ENCODE assay signal across 15 mouse cellular contexts in the genomic region with DNA sequence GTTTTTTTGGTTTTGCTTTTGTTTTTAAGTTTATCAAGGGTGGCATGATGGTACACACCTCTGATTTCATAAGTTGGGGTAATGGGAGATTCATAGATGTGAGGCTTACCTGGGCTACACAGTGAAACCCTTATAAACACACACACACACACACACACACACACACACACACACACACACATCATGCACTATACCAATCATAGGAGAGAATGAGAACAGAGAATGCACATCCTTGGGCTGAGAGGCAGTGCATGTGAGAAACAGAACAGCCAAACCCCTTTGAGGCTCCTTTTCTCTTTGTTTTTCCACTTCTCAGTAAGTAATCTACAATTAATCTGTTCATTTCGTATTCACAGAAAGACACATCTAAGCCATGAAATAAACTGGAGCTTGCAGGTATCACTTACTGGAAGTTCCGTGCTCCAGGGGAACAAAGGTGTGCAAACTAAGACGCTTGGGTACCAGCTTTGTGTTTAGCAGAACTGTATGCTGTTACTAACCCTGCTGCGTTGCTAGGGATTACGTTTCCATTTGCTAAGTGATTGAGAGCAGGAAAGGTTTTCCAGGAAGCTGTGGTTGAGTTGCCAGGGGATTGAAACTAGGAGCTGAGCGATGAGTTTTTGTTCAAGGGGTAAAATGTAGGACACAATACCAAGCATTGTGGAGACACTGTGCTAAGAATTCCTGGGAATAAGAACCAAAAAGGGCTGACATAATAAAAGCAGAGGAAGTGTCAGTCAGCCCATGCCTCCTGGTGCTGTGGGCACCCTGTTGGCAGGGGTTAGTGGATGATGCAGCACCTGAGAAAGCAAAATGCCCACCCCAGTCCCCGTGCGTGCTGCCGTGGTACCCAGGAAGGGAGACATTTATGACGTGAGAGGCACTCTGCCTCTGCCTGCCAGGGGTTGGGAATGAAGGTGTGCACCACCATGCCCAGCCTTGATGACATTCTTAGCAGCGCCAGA. TPM values are rescaled to one million over a fixed set of nuclear protein-coding genes. Genes with fewer than 3 reads are reported as not detected.
A peak's percentile ranks its signal among the peaks of the same experiment; 100 is the strongest.
DNase-seq lines count a peak whose midpoint lies in the region; ATAC-seq lines count a peak whose summit lies in the region.
"Had no signal": no experiment of that assay in that cellular context is flagged by ENCODE, and none has a peak within 500 bp of the region (broad histone marks: within the 10 kb centered on the region; RNA-seq: fewer than 3 reads in every experiment).

No protein-coding gene starts in this region.

- H3K9ac ChIP-seq in forebrain, embryonic 13.5 days, result no peak overlapping the region
- H3K9ac ChIP-seq in forebrain, embryonic 11.5 days (ENCODE audit: low read length), result no peak overlapping the region
- no peak overlapping the region for H3K9ac ChIP-seq in embryonic facial prominence, embryonic 14.5 days (ENCODE audit: low read depth, low read length)
- H3K9ac ChIP-seq in midbrain, embryonic 13.5 days (replicated peaks), result no peak overlapping the region
- H3K9ac ChIP-seq: intestine, embryonic 15.5 days; liver, embryonic 15.5 days; neural tube, embryonic 15.5 days had no signal

- DNase-seq in forebrain, embryonic 11.5 days (ENCODE audit: low spot score), result no peak
- DNase-seq in lung, adult 18-20 months, result peak; percentile 19 to 66
- DNase-seq in lung, postnatal 10 days, result no peak
- peak; percentile 64 for DNase-seq in embryonic facial prominence, embryonic 14.5 days (ENCODE audit: low spot score)
- no peak for DNase-seq in layer of hippocampus, adult 18-20 months (ENCODE audit: low spot score in 2 of 2)
- no peak for DNase-seq in testis, postnatal 14 days (ENCODE audit: low spot score)
- DNase-seq: adrenal gland, postnatal 36 days; cerebellum, postnatal 36 days; heart, adult 2 months; thymus, adult 2 months had no signal

- H3K36me3 ChIP-seq in forebrain, embryonic 13.5 days (ENCODE audit: poor library complexity, severe bottlenecking), result no peaks in the 10 kb centered on the region
- no peaks in the 10 kb centered on the region for H3K36me3 ChIP-seq in forebrain, embryonic 11.5 days (ENCODE audit: control insufficient read depth, insufficient read depth, low read length)
- no peaks in the 10 kb centered on the region for H3K36me3 ChIP-seq in embryonic facial prominence, embryonic 14.5 days (ENCODE audit: control insufficient read depth, insufficient read depth, low read length)
- no peaks in the 10 kb centered on the region for H3K36me3 ChIP-seq in midbrain, embryonic 13.5 days
- H3K36me3 ChIP-seq: intestine, embryonic 15.5 days; liver, embryonic 15.5 days; neural tube, embryonic 15.5 days had no signal

- H3K9me3 ChIP-seq in forebrain, embryonic 13.5 days (replicated peaks), result no peaks in the 10 kb centered on the region
- H3K9me3 ChIP-seq in forebrain, embryonic 11.5 days (ENCODE audit: control insufficient read depth, low read length), result no peaks in the 10 kb centered on the region
- H3K9me3 ChIP-seq in embryonic facial prominence, embryonic 14.5 days (ENCODE audit: control insufficient read depth, low read length), result no peaks in the 10 kb centered on the region
- H3K9me3 ChIP-seq in midbrain, embryonic 13.5 days, result no peaks in the 10 kb centered on the region
- H3K9me3 ChIP-seq: intestine, embryonic 15.5 days; liver, embryonic 15.5 days; neural tube, embryonic 15.5 days had no signal

- H3K4me1 ChIP-seq in forebrain, embryonic 13.5 days, result no peaks in the 10 kb centered on the region
- H3K4me1 ChIP-seq in forebrain, embryonic 11.5 days (replicated peaks; ENCODE audit: control insufficient read depth, insufficient read depth, low read length), result no peaks in the 10 kb centered on the region
- no peaks in the 10 kb centered on the region for H3K4me1 ChIP-seq in embryonic facial prominence, embryonic 14.5 days (ENCODE audit: control insufficient read depth, insufficient read depth, low read length)
- H3K4me1 ChIP-seq in midbrain, embryonic 13.5 days (replicated peaks), result peaks cover 7% of the 10 kb centered on the region
- H3K4me1 ChIP-seq: intestine, embryonic 15.5 days; liver, embryonic 15.5 days had no signal

- H3K27ac ChIP-seq in forebrain, embryonic 13.5 days, result no peak overlapping the region
- no peak overlapping the region for H3K27ac ChIP-seq in forebrain, embryonic 11.5 days (ENCODE audit: low read depth, low read length)
- H3K27ac ChIP-seq in embryonic facial prominence, embryonic 14.5 days (replicated peaks; ENCODE audit: low read depth, low read length), result no peak overlapping the region
- H3K27ac ChIP-seq in midbrain, embryonic 13.5 days, result no peak overlapping the region
- H3K27ac ChIP-seq: heart, adult 2 months; intestine, embryonic 15.5 days; liver, embryonic 15.5 days; neural tube, embryonic 15.5 days had no signal

- ATAC-seq in forebrain, embryonic 13.5 days, result peak; percentile 53
- no peak for ATAC-seq in forebrain, embryonic 11.5 days (replicated peaks; ENCODE audit: low FRiP score)
- ATAC-seq in embryonic facial prominence, embryonic 14.5 days (ENCODE audit: low read depth), result peak; percentile 70; the same call in 1 of the 2 replicates
- ATAC-seq in midbrain, embryonic 13.5 days, result peak; percentile 68
- ATAC-seq: intestine, embryonic 15.5 days had no signal

- no peak overlapping the region for H3K4me2 ChIP-seq in forebrain, embryonic 13.5 days
- H3K4me2 ChIP-seq in forebrain, embryonic 11.5 days (ENCODE audit: low read depth, low read length, severe bottlenecking), result no peak overlapping the region
- no peak overlapping the region for H3K4me2 ChIP-seq in embryonic facial prominence, embryonic 14.5 days (ENCODE audit: low read depth, low read length)
- no peak overlapping the region for H3K4me2 ChIP-seq in midbrain, embryonic 13.5 days (replicated peaks)
- H3K4me2 ChIP-seq: intestine, embryonic 15.5 days; liver, embryonic 15.5 days; neural tube, embryonic 15.5 days had no signal

- no peak overlapping the region for H3K4me3 ChIP-seq in forebrain, embryonic 13.5 days
- H3K4me3 ChIP-seq in forebrain, embryonic 11.5 days (ENCODE audit: low read depth, low read length), result no peak overlapping the region
- H3K4me3 ChIP-seq in embryonic facial prominence, embryonic 14.5 days (ENCODE audit: low read depth, low read length), result no peak overlapping the region
- H3K4me3 ChIP-seq in midbrain, embryonic 13.5 days (replicated peaks), result no peak overlapping the region
- H3K4me3 ChIP-seq: heart, adult 2 months; intestine, embryonic 15.5 days; liver, embryonic 15.5 days; neural tube, embryonic 15.5 days had no signal

- WGBS in forebrain, embryonic 13.5 days, result 51% methylated on average over 11 of the region's 11 CpGs
- 60% methylated on average over 11 of the region's 11 CpGs for WGBS in forebrain, embryonic 11.5 days
- 56% methylated on average over 11 of the region's 11 CpGs for WGBS in embryonic facial prominence, embryonic 14.5 days
- WGBS in midbrain, embryonic 13.5 days, result 57% methylated on average over 11 of the region's 11 CpGs

- no peaks in the 10 kb centered on the region for H3K27me3 ChIP-seq in forebrain, embryonic 13.5 days
- H3K27me3 ChIP-seq in forebrain, embryonic 11.5 days (ENCODE audit: control insufficient read depth, insufficient read depth, low read length), result no peaks in the 10 kb centered on the region
- no peaks in the 10 kb centered on the region for H3K27me3 ChIP-seq in embryonic facial prominence, embryonic 14.5 days (replicated peaks; ENCODE audit: control insufficient read depth, insufficient read depth, low read length)
- no peaks in the 10 kb centered on the region for H3K27me3 ChIP-seq in midbrain, embryonic 13.5 days
- H3K27me3 ChIP-seq: intestine, embryonic 15.5 days; liver, embryonic 15.5 days; neural tube, embryonic 15.5 days had no signal

RNA-seq across cellular contexts. Expression of a gene that starts 53.0 kb away (rescaled TPM):
- polyA plus RNA-seq in forebrain, embryonic 13.5 days (2015; fragmentation: Nextera tagmentation; extraction: Ambion mirVana), result 1.2 and 1.5 TPM in 2 replicates
- 2.0 and 2.3 TPM in 2 replicates for polyA plus RNA-seq in forebrain, embryonic 11.5 days (2014; fragmentation: Nextera tagmentation; extraction: Ambion mirVana)
- polyA plus RNA-seq in embryonic facial prominence, embryonic 14.5 days (2014; fragmentation: Nextera tagmentation; extraction: Ambion mirVana), result 3.5 and 4.5 TPM in 2 replicates
- polyA plus RNA-seq in midbrain, embryonic 13.5 days (2015; fragmentation: Nextera tagmentation; extraction: Ambion mirVana), result 1.5 and 2.2 TPM in 2 replicates
- 1 to 10 TPM; 2.3 to 2.5 TPM for total RNA-seq in layer of hippocampus, adult 18-20 months (2021)

Comparison
In these comparisons a context has a peak if more than half of its experiments do, and no peak if none do; other contexts are left out.
1. DNase-seq: peak in lung, adult 18-20 months (2 of 2) and embryonic facial prominence, embryonic 14.5 days (single experiment); none in forebrain, embryonic 11.5 days (single experiment), lung, postnatal 10 days (single experiment), layer of hippocampus, adult 18-20 months (0 of 2) and testis, postnatal 14 days (single experiment).